Mouse (Mus musculus) heart, embryonic 11.5 days (tissue): ENCODE measurements around the gene Neurl1a. TPM values are rescaled to one million over a fixed set of nuclear protein-coding genes. Genes with fewer than 3 reads are reported as not detected.

ENCODE experiments used
- ATAC-seq: fragments of 200-750 bp; cut with Nextera tagmentation; replicated peaks from 2 replicates; pipeline ENCODE4 v1.8.0; 2017; ENCODE audit warnings: moderate library complexity; ENCODE audit not compliant: insufficient number of reproducible peaks, low FRiP score, low TSS enrichment
- H3K27ac ChIP-seq: fragments of 300-500 bp; sonication (generic); 2 replicates; pipeline ENCODE4 v1.5.1; 2014; ENCODE audit warnings: mild to moderate bottlenecking, low read depth, low read length
- H3K27me3 ChIP-seq: fragments of 300-500 bp; sonication (generic); 2 replicates; pipeline ENCODE4 v1.6.1; 2014; ENCODE audit warnings: mild to moderate bottlenecking, low read length, mixed read lengths; ENCODE audit not compliant: control insufficient read depth, insufficient read depth
- H3K36me3 ChIP-seq: fragments of 300-500 bp; sonication (generic); 2 replicates; pipeline ENCODE4 v1.6.1; 2014; ENCODE audit warnings: mild to moderate bottlenecking, low read length, moderate library complexity, mixed read lengths; ENCODE audit not compliant: control insufficient read depth, insufficient read depth
- H3K4me1 ChIP-seq: fragments of 300-500 bp; sonication (generic); 2 replicates; pipeline ENCODE4 v1.6.1; 2014; ENCODE audit warnings: low read length; ENCODE audit not compliant: control insufficient read depth, insufficient read depth
- H3K4me2 ChIP-seq: fragments of 300-500 bp; sonication (generic); 2 replicates; pipeline ENCODE4 v1.6.1; 2014; ENCODE audit warnings: mild to moderate bottlenecking, moderate library complexity
- H3K4me3 ChIP-seq: fragments of 300-500 bp; sonication (generic); 2 replicates; pipeline ENCODE4 v1.5.1; 2014; ENCODE audit warnings: low read depth, low read length
- H3K9ac ChIP-seq: fragments of 300-500 bp; sonication (generic); 2 replicates; pipeline ENCODE4 v1.6.1; 2014; ENCODE audit warnings: mild to moderate bottlenecking, low read depth, low read length, moderate library complexity
- H3K9me3 ChIP-seq: fragments of 300-500 bp; sonication (generic); replicated peaks from 2 replicates; pipeline ENCODE4 v1.6.1; 2016; ENCODE audit warnings: low read length; ENCODE audit not compliant: control insufficient read depth
- WGBS: fragments of 180-500 bp; shearing (Covaris S2); extraction: QIAGEN DNeasy Blood & Tissue Kit; methylation state at CpG from one replicate; pipeline ENCODE4 v1.1.7; 2014; ENCODE audit not compliant: insufficient replicate concordance; 5-methylcytosine and 5-hydroxymethylcytosine counted together
- polyA plus RNA-seq: library from polyadenylated mRNA; unstranded; fragments of >200 nt; fragmentation: Nextera tagmentation; extraction: Ambion mirVana; gene quantifications from 2 replicates; pipeline ENCODE4 v1.2.1, GENCODE M21; 2014

Gene Neurl1a
- polyA plus RNA-seq, 1 experiment from 2014 or later, result 3.2 TPM

- WGBS, result 25% methylated on average over 19 of the region's 19 CpGs
- Histone ChIP-seq H3K27me3 (no peaks in the 10 kb centered on the region), H3K4me3 (no peak overlapping the region), H3K27ac (peak overlapping the region; percentile 64), H3K9me3 (no peaks in the 10 kb centered on the region), H3K9ac (peak overlapping the region; percentile 39; the same call in 1 of the 2 replicates), H3K36me3 (peaks cover 4% of the 10 kb centered on the region), H3K4me1 (peaks cover 37% of the 10 kb centered on the region), H3K4me2 (peak overlapping the region; percentile 31)
- no peak for ATAC-seq
Observed at GRCm38 (mm10) chr19:47301303-47302190, 122.9 kb downstream of the Neurl1a start.

- WGBS, result 59% methylated on average over 21 of the region's 21 CpGs
- H3K27me3 ChIP-seq, result no peaks in the 10 kb centered on the region
- H3K9ac ChIP-seq, result 0 out of 2 replicates have a peak overlapping the region, but pooled peaks have one; percentile 39
- peaks cover 36% of the 10 kb centered on the region for H3K4me1 ChIP-seq
- H3K9me3 ChIP-seq, result no peaks in the 10 kb centered on the region
- no peak overlapping the region for H3K4me3 ChIP-seq
- ATAC-seq, result no peak
- H3K36me3 ChIP-seq, result peaks cover 8% of the 10 kb centered on the region
- no peak overlapping the region for H3K4me2 ChIP-seq
- peak overlapping the region; percentile 64 for H3K27ac ChIP-seq
Observed at GRCm38 (mm10) chr19:47302191-47302852, 123.7 kb downstream of the Neurl1a start.

GRCm38 (mm10) chr19:47303128-47303527 lies 124.5 kb downstream of the Neurl1a start:
- Histone ChIP-seq H3K27me3 (no peaks in the 10 kb centered on the region), H3K9me3 (no peaks in the 10 kb centered on the region), H3K27ac (0 out of 2 replicates have a peak overlapping the region, but pooled peaks have one; percentile 10), H3K4me3 (no peak overlapping the region), H3K9ac (no peak overlapping the region), H3K36me3 (peaks cover 8% of the 10 kb centered on the region), H3K4me2 (no peak overlapping the region), H3K4me1 (peaks cover 36% of the 10 kb centered on the region)
- 86% methylated on average over 10 of the region's 10 CpGs for WGBS
- ATAC-seq, result no peak

- ATAC-seq, result no peak
- H3K36me3 ChIP-seq, result peaks cover 7% of the 10 kb centered on the region
- H3K4me3 ChIP-seq, result no peak overlapping the region
- H3K27ac ChIP-seq, result no peak overlapping the region
- no peak overlapping the region for H3K9ac ChIP-seq
- H3K27me3 ChIP-seq, result no peaks in the 10 kb centered on the region
- 84% methylated on average over 5 of the region's 5 CpGs for WGBS
- H3K9me3 ChIP-seq, result no peaks in the 10 kb centered on the region
- no peak overlapping the region for H3K4me2 ChIP-seq
- peaks cover 35% of the 10 kb centered on the region for H3K4me1 ChIP-seq
Observed at GRCm38 (mm10) chr19:47304170-47304745, 125.6 kb downstream of the Neurl1a start.

- WGBS, result 89% methylated on average over 10 of the region's 10 CpGs
- Histone ChIP-seq H3K4me3 (no peak overlapping the region), H3K4me1 (peaks cover 26% of the 10 kb centered on the region), H3K27me3 (no peaks in the 10 kb centered on the region), H3K27ac (no peak overlapping the region), H3K4me2 (no peak overlapping the region), H3K9me3 (no peaks in the 10 kb centered on the region), H3K36me3 (peaks cover 13% of the 10 kb centered on the region), H3K9ac (no peak overlapping the region)
- no peak for ATAC-seq
Observed at GRCm38 (mm10) chr19:47305401-47305800, 126.8 kb downstream of the Neurl1a start.

GRCm38 (mm10) chr19:47306128-47306916 lies 127.7 kb downstream of the Neurl1a start:
- H3K36me3 ChIP-seq, result peaks cover 18% of the 10 kb centered on the region

GRCm38 (mm10) chr19:47306917-47307315 lies 128.3 kb downstream of the Neurl1a start:
- no peak overlapping the region for H3K4me3 ChIP-seq
- 88% methylated on average over 8 of the region's 8 CpGs for WGBS
- no peak overlapping the region for H3K4me2 ChIP-seq
- H3K36me3 ChIP-seq, result peaks cover 18% of the 10 kb centered on the region
- ATAC-seq, result no peak
- H3K9me3 ChIP-seq, result no peaks in the 10 kb centered on the region
- H3K27me3 ChIP-seq, result no peaks in the 10 kb centered on the region
- H3K27ac ChIP-seq, result no peak overlapping the region
- peaks cover 25% of the 10 kb centered on the region for H3K4me1 ChIP-seq
- no peak overlapping the region for H3K9ac ChIP-seq

More at GRCm38 (mm10) chr19:47306128-47306916, 127.7 kb downstream of the Neurl1a start:
- H3K9me3 ChIP-seq, result no peaks in the 10 kb centered on the region
- ATAC-seq, result no peak
- no peak overlapping the region for H3K9ac ChIP-seq
- H3K4me3 ChIP-seq, result no peak overlapping the region
- 91% methylated on average over 14 of the region's 14 CpGs for WGBS
- H3K27ac ChIP-seq, result no peak overlapping the region
- peaks cover 25% of the 10 kb centered on the region for H3K4me1 ChIP-seq
- no peaks in the 10 kb centered on the region for H3K27me3 ChIP-seq
- no peak overlapping the region for H3K4me2 ChIP-seq
